28 mouse cellular contexts compared by ENCODE assay signal in genomic region chr3:129650931-129651330, GRCm38 (mm10).
"Had no signal": no experiment of that assay in that cellular context is flagged by ENCODE, and none has a peak within 500 bp of the region (broad histone marks: within the 10 kb centered on the region; RNA-seq: fewer than 3 reads in every experiment).

No protein-coding gene starts in this region.

- DNase-seq: left cerebral cortex, postnatal 4 days; liver; liver, embryonic 13.5 days; liver, postnatal 0 days; lung, adult 18-20 months; lung, adult 2 months; lung, embryonic 14.5 days; lung, postnatal 10 days; lung, postnatal 14 days; lung, postnatal 36 days; lung, postnatal 4 days; midbrain, embryonic 14.5 days had no signal

- H3K4me1 ChIP-seq: liver, embryonic 12.5 days; liver, embryonic 13.5 days; liver, embryonic 15.5 days; midbrain, embryonic 12.5 days; midbrain, embryonic 15.5 days; neural tube, embryonic 12.5 days had no signal

- H3K9ac ChIP-seq: limb, embryonic 12.5 days; limb, embryonic 13.5 days; limb, embryonic 15.5 days; liver, embryonic 12.5 days; liver, embryonic 13.5 days; liver, embryonic 14.5 days; liver, embryonic 15.5 days; liver, postnatal 0 days; lung, embryonic 14.5 days; lung, embryonic 15.5 days; midbrain, embryonic 12.5 days; midbrain, embryonic 13.5 days; midbrain, embryonic 15.5 days; neural tube, embryonic 12.5 days had no signal

- H3K4me3 ChIP-seq: limb, embryonic 10.5 days; limb, embryonic 12.5 days; limb, embryonic 13.5 days; limb, embryonic 15.5 days; liver, embryonic 12.5 days; liver, embryonic 13.5 days; liver, embryonic 15.5 days; lung, embryonic 15.5 days; megakaryocyte, embryonic 14.5 days; midbrain, embryonic 10.5 days; midbrain, embryonic 12.5 days; midbrain, embryonic 13.5 days; midbrain, embryonic 15.5 days; myocyte; neural tube, embryonic 12.5 days had no signal

- H3K36me3 ChIP-seq: limb, embryonic 10.5 days; limb, embryonic 12.5 days; limb, embryonic 13.5 days; limb, embryonic 15.5 days; liver, embryonic 12.5 days; liver, embryonic 13.5 days; liver, embryonic 15.5 days; lung, embryonic 15.5 days; midbrain, embryonic 10.5 days; midbrain, embryonic 12.5 days; midbrain, embryonic 13.5 days; midbrain, embryonic 15.5 days; neural tube, embryonic 12.5 days had no signal

- H3K27ac ChIP-seq: limb, embryonic 10.5 days; limb, embryonic 12.5 days; limb, embryonic 13.5 days; limb, embryonic 15.5 days; liver, embryonic 12.5 days; liver, embryonic 13.5 days; liver, embryonic 14.5 days; liver, embryonic 15.5 days; lung, embryonic 15.5 days; macrophage; midbrain, embryonic 10.5 days; midbrain, embryonic 12.5 days; midbrain, embryonic 13.5 days; midbrain, embryonic 15.5 days; neural tube, embryonic 12.5 days had no signal

- H3K9me3 ChIP-seq: limb, embryonic 10.5 days; limb, embryonic 12.5 days; limb, embryonic 13.5 days; limb, embryonic 15.5 days; liver, embryonic 12.5 days; liver, embryonic 13.5 days; liver, embryonic 15.5 days; lung, embryonic 15.5 days; midbrain, embryonic 10.5 days; midbrain, embryonic 12.5 days; midbrain, embryonic 13.5 days; midbrain, embryonic 15.5 days; neural tube, embryonic 12.5 days had no signal
